Mouse (Mus musculus): ENCODE results near the gene Zfp983. TPM values are rescaled to one million over a fixed set of nuclear protein-coding genes. Genes with fewer than 3 reads are reported as not detected.
"Not testable (repeated sequence)": the region's sequence is repeated elsewhere in the genome, so short reads cannot be mapped to it uniquely, and the experiment has no call there.

The Zfp983 gene
- polyA plus RNA-seq (2011; ENCODE audit: insufficient read depth, insufficient read length, low replicate concordance, missing spikeins) = 1.2 and 1.5 TPM in 2 replicates

DNA sequence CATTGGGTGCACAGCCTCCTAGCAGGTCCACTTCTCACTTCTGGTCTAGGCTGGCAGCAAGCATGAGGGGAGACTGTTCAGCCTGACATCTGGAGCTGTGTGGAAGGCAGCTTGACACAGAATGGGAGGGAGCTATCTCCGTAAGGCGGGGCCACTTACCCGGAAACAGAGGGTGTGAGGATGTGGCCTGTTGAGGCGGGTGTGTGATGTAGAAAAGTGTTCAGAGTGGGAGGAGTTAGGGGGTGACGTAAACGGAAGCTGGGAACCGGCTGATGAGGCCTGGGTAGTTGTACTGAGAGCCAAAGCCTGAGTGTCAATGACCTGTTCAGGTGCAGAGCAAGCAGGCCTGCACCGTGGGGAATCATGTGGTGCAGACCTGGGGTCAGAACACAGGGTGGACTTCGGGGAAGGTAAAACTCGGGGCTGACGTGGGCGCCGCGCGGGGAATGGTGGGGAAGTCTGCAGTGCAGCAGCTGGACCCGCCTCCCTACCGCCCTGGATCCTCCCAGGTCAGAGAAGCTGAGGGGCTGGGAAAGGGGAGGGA, at the start of gene Zfp983:
Gene Zfp983 (plus strand): TSS at position 261 of the 544 bp plus-strand sequence.
- 0 out of 2 replicates have a peak, but pooled peaks have one; percentile 29 for TF ChIP-seq POLR2A (IDR thresholded peaks at IDR 0.05; ENCODE audit: borderline replicate concordance, control insufficient read depth, low read depth, low read length)
- Histone ChIP-seq H3K4me3 (replicated peaks; ENCODE audit: control insufficient read depth, low read depth, low read length) (peak within 1 kb of the TSS; percentile 73), H3K27ac (ENCODE audit: control insufficient read depth, insufficient read depth, low read depth, low read length, poor library complexity) (peak within 1 kb of the TSS; percentile 61)
- 0% methylated on average over 17 of the region's 17 CpGs for WGBS
- not testable (repeated sequence) for H3K4me1 ChIP-seq (ENCODE audit: control insufficient read depth, insufficient read depth, low read length)

DNA sequence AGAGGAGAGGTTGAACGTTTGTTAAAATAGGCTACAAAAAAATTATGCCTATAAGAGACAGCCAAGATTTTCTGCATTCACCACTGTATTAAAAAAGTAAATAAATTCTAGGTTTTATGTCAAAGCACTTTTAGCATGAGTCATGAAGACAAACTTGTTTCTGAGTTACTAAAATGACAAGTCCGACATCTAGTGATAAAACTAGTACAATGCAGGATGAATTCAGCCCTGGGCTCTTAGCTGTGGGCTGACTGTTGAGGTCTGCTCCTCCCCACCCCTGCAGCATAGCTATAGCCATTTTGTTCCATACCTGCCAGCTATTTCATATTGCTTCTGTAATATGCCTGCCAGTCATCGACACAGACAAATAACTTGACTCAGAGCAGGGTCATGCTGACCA, 34.1 kb upstream of the Zfp983 start:
- Histone ChIP-seq H3K4me3 (replicated peaks; ENCODE audit: control insufficient read depth, low read depth, low read length) (no peak overlapping the region), H3K27ac (ENCODE audit: control insufficient read depth, insufficient read depth, low read depth, low read length, poor library complexity) (no peak overlapping the region), H3K4me1 (ENCODE audit: control insufficient read depth, insufficient read depth, low read length) (no peaks in the 10 kb centered on the region)
- TF ChIP-seq CTCF (IDR thresholded peaks at IDR 0.05; ENCODE audit: control insufficient read depth, insufficient read depth, low read length) (no peak), POLR2A (IDR thresholded peaks at IDR 0.05; ENCODE audit: borderline replicate concordance, control insufficient read depth, low read depth, low read length) (no peak)
- 67% methylated on average over 3 of the region's 3 CpGs for WGBS

- Histone ChIP-seq H3K4me3 (replicated peaks; ENCODE audit: control insufficient read depth, low read depth, low read length) (no peak overlapping the region), H3K27ac (ENCODE audit: control insufficient read depth, insufficient read depth, low read depth, low read length, poor library complexity) (no peak overlapping the region), H3K4me1 (ENCODE audit: control insufficient read depth, insufficient read depth, low read length) (no peaks in the 10 kb centered on the region)
- 8% methylated on average over 9 of the region's 9 CpGs for WGBS
- no peak for TF ChIP-seq POLR2A (IDR thresholded peaks at IDR 0.05; ENCODE audit: borderline replicate concordance, control insufficient read depth, low read depth, low read length)
- no peak for TF ChIP-seq CTCF (IDR thresholded peaks at IDR 0.05; ENCODE audit: control insufficient read depth, insufficient read depth, low read length)
These were observed 33.1 kb upstream of the Zfp983 start for GRCm38 (mm10) chr17:21617352-21617751.

DNA sequence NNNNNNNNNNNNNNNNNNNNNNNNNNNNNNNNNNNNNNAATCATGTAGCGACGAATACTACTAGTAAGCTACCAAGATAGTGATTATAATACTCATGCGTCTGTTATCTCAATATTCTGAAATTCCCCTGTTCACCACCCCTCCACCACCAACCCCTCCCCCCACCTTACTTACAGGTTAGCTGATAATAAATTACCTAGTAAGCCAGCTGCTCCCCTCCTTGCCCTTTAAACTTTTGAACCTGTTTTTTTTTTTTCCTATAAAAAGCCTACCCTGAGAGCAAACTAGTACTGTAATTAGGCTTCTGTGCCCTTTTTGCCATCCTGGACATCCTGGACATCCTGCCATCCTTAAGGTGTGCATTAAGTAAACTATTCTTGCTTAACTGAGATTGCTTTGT, 26.8 kb upstream of the Zfp983 start:
- WGBS = 0% methylated on average over 1 of the region's 3 CpGs
- Histone ChIP-seq H3K27ac (ENCODE audit: control insufficient read depth, insufficient read depth, low read depth, low read length, poor library complexity) (no peak overlapping the region), H3K4me3 (replicated peaks; ENCODE audit: control insufficient read depth, low read depth, low read length) (no peak overlapping the region), H3K4me1 (ENCODE audit: control insufficient read depth, insufficient read depth, low read length) (no peaks in the 10 kb centered on the region)
- TF ChIP-seq POLR2A (IDR thresholded peaks at IDR 0.05; ENCODE audit: borderline replicate concordance, control insufficient read depth, low read depth, low read length) = no peak

DNA sequence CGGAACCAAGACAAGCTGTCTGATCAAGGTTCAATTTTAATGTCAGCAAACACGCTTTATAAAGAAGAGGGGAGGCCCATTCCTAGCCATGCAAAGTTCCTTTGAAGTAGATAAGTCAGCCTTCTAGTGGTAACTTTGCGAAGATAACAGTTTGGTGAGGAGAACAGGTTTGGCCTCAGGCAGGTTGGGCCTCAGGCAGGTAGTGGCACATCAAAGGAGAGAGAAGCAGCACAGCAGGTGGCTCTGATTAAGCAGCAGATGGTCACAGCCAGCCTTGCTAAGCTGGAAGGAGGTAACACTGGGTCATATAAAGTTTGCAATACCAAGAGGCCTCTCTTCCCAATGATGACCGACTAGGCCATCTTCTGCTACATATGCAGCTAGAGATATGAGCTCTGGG, 14.7 kb upstream of the Zfp983 start:
- WGBS = 70% methylated on average over 4 of the region's 4 CpGs
- H3K27ac ChIP-seq (ENCODE audit: control insufficient read depth, insufficient read depth, low read depth, low read length, poor library complexity); H3K4me3 ChIP-seq (replicated peaks; ENCODE audit: control insufficient read depth, low read depth, low read length); H3K4me1 ChIP-seq (ENCODE audit: control insufficient read depth, insufficient read depth, low read length): not testable (repeated sequence)

- Histone ChIP-seq H3K4me3 (replicated peaks; ENCODE audit: control insufficient read depth, low read depth, low read length) (no peak overlapping the region), H3K4me1 (ENCODE audit: control insufficient read depth, insufficient read depth, low read length) (no peaks in the 10 kb centered on the region), H3K27ac (ENCODE audit: control insufficient read depth, insufficient read depth, low read depth, low read length, poor library complexity) (no peak overlapping the region)
- 84% methylated on average over 3 of the region's 3 CpGs for WGBS
- TF ChIP-seq POLR2A (IDR thresholded peaks at IDR 0.05; ENCODE audit: borderline replicate concordance, control insufficient read depth, low read depth, low read length) (no peak), CTCF (IDR thresholded peaks at IDR 0.05; ENCODE audit: control insufficient read depth, insufficient read depth, low read length) (no peak)
These were observed 1.6 kb upstream of the Zfp983 start for GRCm38 (mm10) chr17:21648791-21649190.

DNA sequence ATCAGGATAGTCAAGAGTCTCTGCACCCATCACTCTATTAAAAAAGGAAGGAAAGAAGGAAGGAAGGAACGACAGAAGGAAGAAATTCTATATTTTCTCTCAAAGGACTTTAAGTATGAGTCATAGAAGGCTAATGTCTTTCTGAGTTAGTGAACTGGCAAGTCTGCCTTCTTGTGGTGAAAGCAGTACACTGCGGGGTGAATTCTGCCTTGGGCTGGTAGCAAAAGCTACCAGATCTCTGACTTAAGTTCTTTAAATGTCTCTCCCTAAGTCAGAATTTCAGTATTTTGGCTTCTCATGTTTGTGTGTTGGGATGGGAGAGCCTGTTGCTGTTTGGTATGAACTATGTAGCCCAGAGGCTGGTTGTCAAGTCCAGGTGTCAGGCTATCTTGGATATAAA, 488 bp upstream of the Zfp983 start:
- 0 out of 2 replicates have a peak overlapping the region, but pooled peaks have one; percentile 7 for H3K27ac ChIP-seq (ENCODE audit: control insufficient read depth, insufficient read depth, low read depth, low read length, poor library complexity)
- no peak overlapping the region for H3K4me3 ChIP-seq (replicated peaks; ENCODE audit: control insufficient read depth, low read depth, low read length)
- WGBS = 13% methylated on average over 2 of the region's 2 CpGs
- no peak for TF ChIP-seq CTCF (IDR thresholded peaks at IDR 0.05; ENCODE audit: control insufficient read depth, insufficient read depth, low read length)
- TF ChIP-seq POLR2A (IDR thresholded peaks at IDR 0.05; ENCODE audit: borderline replicate concordance, control insufficient read depth, low read depth, low read length) = no peak
- H3K4me1 ChIP-seq (ENCODE audit: control insufficient read depth, insufficient read depth, low read length) = no peaks in the 10 kb centered on the region

- not testable (repeated sequence) for H3K27ac ChIP-seq (ENCODE audit: control insufficient read depth, insufficient read depth, low read depth, low read length, poor library complexity); H3K4me1 ChIP-seq (ENCODE audit: control insufficient read depth, insufficient read depth, low read length); H3K4me3 ChIP-seq (replicated peaks; ENCODE audit: control insufficient read depth, low read depth, low read length)
- 0% methylated on average over 1 of the region's 1 CpGs for WGBS
These were observed 28.4 kb downstream of the Zfp983 start for GRCm38 (mm10) chr17:21678826-21679225.

GRCm38 (mm10) chr17:21679273-21680018, 29.0 kb downstream of the Zfp983 start:
- TF ChIP-seq CTCF (IDR thresholded peaks at IDR 0.05; ENCODE audit: control insufficient read depth, insufficient read depth, low read length) = peak; percentile 8; the same call in 1 of the 2 replicates
- TF ChIP-seq POLR2A (IDR thresholded peaks at IDR 0.05; ENCODE audit: borderline replicate concordance, control insufficient read depth, low read depth, low read length) = peak; percentile 31; the same call in 1 of the 2 replicates
- WGBS = under 1% methylated on average over 9 of the region's 9 CpGs
- Histone ChIP-seq H3K4me3 (replicated peaks; ENCODE audit: control insufficient read depth, low read depth, low read length) (peak overlapping the region; percentile 79), H3K27ac (ENCODE audit: control insufficient read depth, insufficient read depth, low read depth, low read length, poor library complexity) (peak overlapping the region; percentile 58), H3K4me1 (ENCODE audit: control insufficient read depth, insufficient read depth, low read length) (no peaks in the 10 kb centered on the region; the same call in 1 of the 2 replicates)

- Histone ChIP-seq H3K27ac (ENCODE audit: control insufficient read depth, insufficient read depth, low read depth, low read length, poor library complexity) (peak overlapping the region; percentile 58), H3K4me3 (replicated peaks; ENCODE audit: control insufficient read depth, low read depth, low read length) (peak overlapping the region; percentile 79)
- not testable (repeated sequence) for H3K4me1 ChIP-seq (ENCODE audit: control insufficient read depth, insufficient read depth, low read length)
- 0% methylated on average over 10 of the region's 10 CpGs for WGBS
These were observed 29.6 kb downstream of the Zfp983 start for GRCm38 (mm10) chr17:21680019-21680376.
